Mouse (Mus musculus): Measurements from ENCODE around the gene Znhit1. TPM values are rescaled to one million over a fixed set of nuclear protein-coding genes. Genes with fewer than 3 reads are reported as not detected.

The Znhit1 gene
- polyA plus RNA-seq, 1 experiment from 2014 or later, result 79.5 TPM

DNA sequence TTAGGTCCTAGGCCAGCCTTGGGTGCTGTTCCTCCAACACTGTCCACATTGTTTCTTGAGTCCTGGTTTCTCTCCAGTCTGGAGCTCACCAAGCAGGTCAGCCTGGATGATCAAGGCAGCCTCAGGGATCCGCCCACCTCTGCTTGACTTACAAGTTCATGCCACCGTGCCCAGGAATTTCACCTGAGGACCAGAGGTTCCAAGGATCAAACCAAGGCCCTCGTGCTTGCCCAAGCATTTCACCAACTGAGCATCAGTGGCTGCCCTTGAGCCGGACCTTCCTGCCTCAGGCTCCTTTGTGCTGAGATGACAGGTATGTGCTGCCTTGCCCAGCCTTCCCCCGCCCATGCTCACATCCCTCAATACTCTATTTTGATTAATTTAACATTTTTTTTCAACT is 50.2 kb downstream of the Znhit1 start:
- Histone ChIP-seq H3K4me2 (no peak overlapping the region), H3K4me1 (replicated peaks) (peaks cover 3% of the 10 kb centered on the region; the same call in 1 of the 2 replicates), H3K27ac (no peak overlapping the region), H3K9ac (no peak overlapping the region), H3K36me3 (no peaks in the 10 kb centered on the region), H3K9me3 (replicated peaks) (no peaks in the 10 kb centered on the region), H3K27me3 (no peaks in the 10 kb centered on the region), H3K4me3 (no peak overlapping the region)
- no peak for ATAC-seq (replicated peaks; ENCODE audit: insufficient number of reproducible peaks, insufficient read depth, low FRiP score, low read depth)
- WGBS, result 91% methylated on average over 5 of the region's 5 CpGs

- Histone ChIP-seq H3K4me3 (no peak overlapping the region), H3K4me1 (replicated peaks) (no peaks in the 10 kb centered on the region), H3K9ac (no peak overlapping the region), H3K27me3 (no peaks in the 10 kb centered on the region), H3K9me3 (replicated peaks) (no peaks in the 10 kb centered on the region), H3K4me2 (no peak overlapping the region), H3K27ac (no peak overlapping the region), H3K36me3 (no peaks in the 10 kb centered on the region)
- WGBS, result 75% methylated on average over 6 of the region's 6 CpGs
- ATAC-seq (replicated peaks; ENCODE audit: insufficient number of reproducible peaks, insufficient read depth, low FRiP score, low read depth), result no peak
Observed at GRCm38 (mm10) chr5:136936750-136937149, 51.1 kb downstream of the Znhit1 start.

- Histone ChIP-seq H3K4me3 (no peak overlapping the region), H3K27me3 (no peaks in the 10 kb centered on the region), H3K9ac (no peak overlapping the region), H3K36me3 (no peaks in the 10 kb centered on the region), H3K27ac (no peak overlapping the region), H3K4me2 (no peak overlapping the region), H3K9me3 (replicated peaks) (no peaks in the 10 kb centered on the region), H3K4me1 (replicated peaks) (no peaks in the 10 kb centered on the region)
- no peak for ATAC-seq (replicated peaks; ENCODE audit: insufficient number of reproducible peaks, insufficient read depth, low FRiP score, low read depth)
- 59% methylated on average over 7 of the region's 7 CpGs for WGBS
Observed at GRCm38 (mm10) chr5:136935905-136936695, 51.7 kb downstream of the Znhit1 start.

DNA sequence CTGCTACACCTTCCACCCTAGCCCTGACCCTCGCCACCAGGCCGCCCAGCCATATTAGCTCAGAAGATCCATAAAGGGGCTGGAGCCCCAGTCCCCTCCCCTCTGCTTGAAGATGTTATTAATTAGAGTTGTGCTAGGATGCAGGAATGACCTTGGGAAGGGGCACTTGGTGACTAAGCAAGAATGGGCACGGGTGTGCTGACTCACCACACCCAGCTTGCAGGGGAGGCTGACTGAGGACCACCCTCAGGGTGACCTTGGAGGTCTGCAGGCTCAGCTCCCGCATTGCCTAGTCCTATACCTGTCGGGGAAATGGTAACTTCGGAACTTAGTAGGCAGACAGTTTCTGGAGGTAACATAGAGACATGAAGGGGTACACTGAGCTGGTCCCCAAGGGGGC is 53.9 kb downstream of the Znhit1 start:
- Histone ChIP-seq H3K4me1 (replicated peaks) (peaks cover 3% of the 10 kb centered on the region; the same call in 1 of the 2 replicates), H3K27me3 (no peaks in the 10 kb centered on the region), H3K4me2 (no peak overlapping the region), H3K27ac (no peak overlapping the region), H3K4me3 (no peak overlapping the region), H3K9me3 (replicated peaks) (no peaks in the 10 kb centered on the region), H3K9ac (no peak overlapping the region), H3K36me3 (no peaks in the 10 kb centered on the region)
- no peak for ATAC-seq (replicated peaks; ENCODE audit: insufficient number of reproducible peaks, insufficient read depth, low FRiP score, low read depth)
- WGBS, result 83% methylated on average over 6 of the region's 6 CpGs

DNA sequence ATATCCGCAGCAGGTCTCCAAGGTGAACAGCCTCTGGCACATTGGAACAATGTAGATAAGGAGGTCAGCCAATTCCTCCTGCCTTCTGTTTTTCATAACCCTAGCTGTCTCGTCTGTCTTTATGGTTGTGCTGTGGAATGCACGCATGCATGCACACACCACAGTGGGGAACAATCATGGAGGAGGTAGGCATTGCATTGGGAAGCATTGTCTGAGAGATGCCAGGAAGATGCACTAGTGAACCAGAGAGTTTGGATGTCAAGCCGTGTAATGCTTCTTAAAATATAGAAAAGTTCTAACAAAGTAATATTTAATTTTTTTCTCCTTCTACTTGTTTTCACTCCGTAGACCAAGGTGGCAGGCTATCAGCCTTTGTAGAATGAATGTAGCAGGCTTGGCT is 54.9 kb downstream of the Znhit1 start:
- peaks cover 3% of the 10 kb centered on the region; the same call in 1 of the 2 replicates for H3K4me1 ChIP-seq (replicated peaks)
- no peak overlapping the region for H3K27ac ChIP-seq
- no peak overlapping the region for H3K9ac ChIP-seq
- H3K4me3 ChIP-seq, result no peak overlapping the region
- H3K4me2 ChIP-seq, result no peak overlapping the region
- WGBS, result 74% methylated on average over 5 of the region's 5 CpGs
- H3K36me3 ChIP-seq, result no peaks in the 10 kb centered on the region
- H3K27me3 ChIP-seq, result no peaks in the 10 kb centered on the region
- no peak for ATAC-seq (replicated peaks; ENCODE audit: insufficient number of reproducible peaks, insufficient read depth, low FRiP score, low read depth)
- no peaks in the 10 kb centered on the region for H3K9me3 ChIP-seq (replicated peaks)

MicroRNAs encoded within 50 kb of the gene (microRNA counts, 519-probe panel; counts per million panel counts)
- microRNA mmu-miR-702, result not detected

Small RNA genes lying within 50 kb of the gene (microRNA-seq; reads per million reads assigned to microRNA genes)
- 26.1 reads per million, percentile 36 among the genes with 10 or more reads in this experiment for gene Mir702

Other genes starting within 250 kb of the Znhit1 start
- 13.9 and 19.7 TPM in 2 replicates for gene Col26a1, start 104.8 kb downstream of the Znhit1 start, polyA plus RNA-seq (2015; fragmentation: Nextera tagmentation; extraction: Ambion mirVana)
- gene Ift22, start 79.9 kb downstream of the Znhit1 start, polyA plus RNA-seq (2015; fragmentation: Nextera tagmentation; extraction: Ambion mirVana), result 34.3 and 40.6 TPM in 2 replicates
- gene Fis1, start 34.7 kb downstream of the Znhit1 start, polyA plus RNA-seq (2015; fragmentation: Nextera tagmentation; extraction: Ambion mirVana), result 221 and 240 TPM in 2 replicates
- gene Cldn15, start 21.4 kb downstream of the Znhit1 start, polyA plus RNA-seq (2015; fragmentation: Nextera tagmentation; extraction: Ambion mirVana), result 6.3 and 6.7 TPM in 2 replicates
- gene Plod3, start 1.0 kb downstream of the Znhit1 start, polyA plus RNA-seq (2015; fragmentation: Nextera tagmentation; extraction: Ambion mirVana), result 34.9 and 50.1 TPM in 2 replicates
- 0.10 TPM in 1 of 2 replicates, not detected in the other for gene Vgf, start 38.4 kb upstream of the Znhit1 start, polyA plus RNA-seq (2015; fragmentation: Nextera tagmentation; extraction: Ambion mirVana)
- 120 and 132 TPM in 2 replicates for gene Ap1s1, start 58.1 kb upstream of the Znhit1 start, polyA plus RNA-seq (2015; fragmentation: Nextera tagmentation; extraction: Ambion mirVana)
- gene Serpine1, start 84.2 kb upstream of the Znhit1 start, polyA plus RNA-seq (2015; fragmentation: Nextera tagmentation; extraction: Ambion mirVana), result 1.3 and 1.4 TPM in 2 replicates
- gene Trim56, start 128.2 kb upstream of the Znhit1 start, polyA plus RNA-seq (2015; fragmentation: Nextera tagmentation; extraction: Ambion mirVana), result 6.5 and 9.4 TPM in 2 replicates
- gene Muc3, start 161.3 kb upstream of the Znhit1 start, polyA plus RNA-seq (2015; fragmentation: Nextera tagmentation; extraction: Ambion mirVana), result not detected in 2 replicates
- 0.15 and 0.25 TPM in 2 replicates for gene Muc3a, start 224.4 kb upstream of the Znhit1 start, polyA plus RNA-seq (2015; fragmentation: Nextera tagmentation; extraction: Ambion mirVana)